Mouse (Mus musculus) forebrain, embryonic 16.5 days (tissue): ENCODE results near the gene Spindoc. TPM values are rescaled to one million over a fixed set of nuclear protein-coding genes. Genes with fewer than 3 reads are reported as not detected.

Source experiments
- ATAC-seq: fragments of 200-750 bp; cut with Nextera tagmentation; 2 replicates; pipeline ENCODE4 v1.8.0; 2017; ENCODE audit warnings: mild to moderate bottlenecking, moderate library complexity
- H3K27ac ChIP-seq: fragments of 300-500 bp; sonication (generic); 2 replicates; pipeline ENCODE4 v1.5.1; 2014; ENCODE audit warnings: low read length, control low read depth
- H3K27me3 ChIP-seq: fragments of 300-500 bp; sonication (generic); replicated peaks from 2 replicates; pipeline ENCODE4 v1.6.1; 2014; ENCODE audit warnings: low read length; ENCODE audit not compliant: control insufficient read depth, insufficient read depth
- H3K36me3 ChIP-seq: fragments of 300-500 bp; sonication (generic); 2 replicates; pipeline ENCODE4 v1.6.1; 2014; ENCODE audit not compliant: control insufficient read depth, insufficient read depth
- H3K4me1 ChIP-seq: fragments of 300-500 bp; sonication (generic); replicated peaks from 2 replicates; pipeline ENCODE4 v1.6.1; 2014; ENCODE audit warnings: low read length; ENCODE audit not compliant: control insufficient read depth, insufficient read depth
- H3K4me2 ChIP-seq: fragments of 300-500 bp; sonication (generic); 2 replicates; pipeline ENCODE4 v1.6.1; 2014; ENCODE audit warnings: mild to moderate bottlenecking, low read length, control low read depth
- H3K4me3 ChIP-seq: fragments of 300-500 bp; sonication (generic); replicated peaks from 2 replicates; pipeline ENCODE4 v1.5.1; 2014; ENCODE audit warnings: mild to moderate bottlenecking, low read length, control low read depth
- H3K9ac ChIP-seq: fragments of 300-500 bp; sonication (generic); replicated peaks from 2 replicates; pipeline ENCODE4 v1.6.1; 2014; ENCODE audit warnings: low read depth, low read length, control low read depth
- H3K9me3 ChIP-seq: fragments of 300-500 bp; sonication (generic); 2 replicates; pipeline ENCODE4 v1.6.1; 2016; ENCODE audit warnings: low read length; ENCODE audit not compliant: control insufficient read depth
- WGBS: fragments of 180-500 bp; shearing (Covaris S2); extraction: QIAGEN DNeasy Blood & Tissue Kit; methylation state at CpG from one replicate; pipeline ENCODE4 v1.1.7; 2014; 5-methylcytosine and 5-hydroxymethylcytosine counted together
- polyA plus RNA-seq: library from polyadenylated mRNA; unstranded; fragments of >200 nt; fragmentation: Nextera tagmentation; extraction: Ambion mirVana; gene quantifications from 2 replicates; pipeline ENCODE4 v1.2.1, GENCODE M21; 2015

Spindoc gene
- polyA plus RNA-seq, 1 experiment from 2014 or later, result 35.8 TPM

GRCm38 (mm10) chr19:7317716-7318115, 65.1 kb downstream of the Spindoc start:
- peaks cover 13% of the 10 kb centered on the region for H3K4me1 ChIP-seq
- 93% methylated on average over 4 of the region's 4 CpGs for WGBS
- no peak overlapping the region for H3K4me2 ChIP-seq
- no peaks in the 10 kb centered on the region for H3K9me3 ChIP-seq
- no peak overlapping the region for H3K4me3 ChIP-seq
- no peaks in the 10 kb centered on the region for H3K36me3 ChIP-seq
- no peak overlapping the region for H3K9ac ChIP-seq
- H3K27me3 ChIP-seq, result no peaks in the 10 kb centered on the region
- H3K27ac ChIP-seq, result no peak overlapping the region
- no peak for ATAC-seq

GRCm38 (mm10) chr19:7316822-7317221, 66.0 kb downstream of the Spindoc start:
- Histone ChIP-seq H3K27me3 (no peaks in the 10 kb centered on the region), H3K36me3 (no peaks in the 10 kb centered on the region), H3K4me1 (peaks cover 13% of the 10 kb centered on the region), H3K9ac (no peak overlapping the region), H3K27ac (no peak overlapping the region), H3K9me3 (no peaks in the 10 kb centered on the region), H3K4me2 (no peak overlapping the region), H3K4me3 (no peak overlapping the region)
- 83% methylated on average over 4 of the region's 4 CpGs for WGBS
- no peak for ATAC-seq

GRCm38 (mm10) chr19:7315587-7315984, 67.2 kb downstream of the Spindoc start:
- 48% methylated on average over 4 of the region's 4 CpGs for WGBS
- no peak overlapping the region for H3K4me2 ChIP-seq

GRCm38 (mm10) chr19:7314976-7315586, 67.7 kb downstream of the Spindoc start:
- Histone ChIP-seq H3K27me3 (no peaks in the 10 kb centered on the region), H3K4me3 (no peak overlapping the region), H3K9ac (no peak overlapping the region), H3K27ac (peak overlapping the region; percentile 58; the same call in 1 of the 2 replicates), H3K4me2 (no peak overlapping the region), H3K9me3 (no peaks in the 10 kb centered on the region), H3K36me3 (no peaks in the 10 kb centered on the region), H3K4me1 (peaks cover 25% of the 10 kb centered on the region)
- 59% methylated on average over 8 of the region's 8 CpGs for WGBS
- peak; percentile 69 for ATAC-seq

More at GRCm38 (mm10) chr19:7315587-7315984, 67.2 kb downstream of the Spindoc start:
- H3K9ac ChIP-seq, result no peak overlapping the region
- peak overlapping the region; percentile 58; the same call in 1 of the 2 replicates for H3K27ac ChIP-seq
- peaks cover 20% of the 10 kb centered on the region for H3K4me1 ChIP-seq
- H3K9me3 ChIP-seq, result no peaks in the 10 kb centered on the region
- H3K36me3 ChIP-seq, result no peaks in the 10 kb centered on the region
- ATAC-seq, result no peak
- H3K27me3 ChIP-seq, result no peaks in the 10 kb centered on the region
- H3K4me3 ChIP-seq, result no peak overlapping the region

DNA sequence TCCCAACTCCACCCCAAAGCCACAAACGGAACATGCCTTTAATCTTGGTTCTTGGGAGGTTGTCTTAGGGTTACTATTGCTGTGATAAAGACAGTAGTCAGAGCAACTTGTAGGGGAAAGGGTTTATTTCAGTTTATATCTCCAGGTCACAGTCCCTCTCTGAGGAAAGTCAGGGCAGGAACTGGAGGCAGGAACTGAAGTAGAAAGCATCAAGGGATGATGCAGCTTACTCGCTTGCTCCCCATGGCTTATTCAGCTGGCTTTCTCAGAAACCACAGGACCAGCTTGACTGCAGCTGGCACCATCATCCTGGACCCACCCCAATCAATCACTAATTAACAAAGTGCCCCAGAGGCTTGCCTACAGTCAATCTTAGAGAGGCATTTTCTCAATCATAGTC, 69.1 kb downstream of the Spindoc start:
- ATAC-seq, result no peak
- Histone ChIP-seq H3K36me3 (no peaks in the 10 kb centered on the region), H3K9ac (no peak overlapping the region), H3K9me3 (no peaks in the 10 kb centered on the region), H3K27me3 (no peaks in the 10 kb centered on the region), H3K4me2 (no peak overlapping the region), H3K27ac (no peak overlapping the region), H3K4me1 (peaks cover 29% of the 10 kb centered on the region), H3K4me3 (no peak overlapping the region)
- 82% methylated on average over 2 of the region's 2 CpGs for WGBS

DNA sequence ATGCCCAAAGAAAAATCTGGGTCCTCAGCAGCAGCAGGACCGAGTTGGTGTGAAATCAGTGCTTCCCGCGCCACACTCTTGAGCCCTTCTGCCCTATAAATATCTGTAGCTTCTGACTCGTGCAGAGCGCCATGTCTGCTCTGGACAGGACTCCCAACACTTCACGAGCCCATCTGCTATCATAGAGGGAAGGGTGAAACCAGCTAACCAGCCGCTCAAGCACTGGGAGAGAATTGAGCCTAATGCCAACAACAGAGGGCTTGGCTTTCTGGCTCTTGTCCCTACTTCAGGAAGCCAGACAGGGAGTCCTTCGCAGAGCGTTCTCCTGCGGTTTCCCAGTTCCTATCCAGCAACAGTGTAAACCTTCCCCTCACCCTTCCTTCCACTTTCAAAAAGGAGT, 71.5 kb downstream of the Spindoc start:
- ATAC-seq, result no peak
- peak overlapping the region; percentile 10; the same call in 1 of the 2 replicates for H3K27ac ChIP-seq
- no peak overlapping the region for H3K4me3 ChIP-seq
- no peaks in the 10 kb centered on the region for H3K9me3 ChIP-seq
- peaks cover 44% of the 10 kb centered on the region for H3K4me1 ChIP-seq
- no peak overlapping the region for H3K4me2 ChIP-seq
- no peak overlapping the region for H3K9ac ChIP-seq
- no peaks in the 10 kb centered on the region for H3K27me3 ChIP-seq
- 42% methylated on average over 10 of the region's 10 CpGs for WGBS
- H3K36me3 ChIP-seq, result no peaks in the 10 kb centered on the region

GRCm38 (mm10) chr19:7310704-7311103, 72.1 kb downstream of the Spindoc start:
- ATAC-seq, result no peak

DNA sequence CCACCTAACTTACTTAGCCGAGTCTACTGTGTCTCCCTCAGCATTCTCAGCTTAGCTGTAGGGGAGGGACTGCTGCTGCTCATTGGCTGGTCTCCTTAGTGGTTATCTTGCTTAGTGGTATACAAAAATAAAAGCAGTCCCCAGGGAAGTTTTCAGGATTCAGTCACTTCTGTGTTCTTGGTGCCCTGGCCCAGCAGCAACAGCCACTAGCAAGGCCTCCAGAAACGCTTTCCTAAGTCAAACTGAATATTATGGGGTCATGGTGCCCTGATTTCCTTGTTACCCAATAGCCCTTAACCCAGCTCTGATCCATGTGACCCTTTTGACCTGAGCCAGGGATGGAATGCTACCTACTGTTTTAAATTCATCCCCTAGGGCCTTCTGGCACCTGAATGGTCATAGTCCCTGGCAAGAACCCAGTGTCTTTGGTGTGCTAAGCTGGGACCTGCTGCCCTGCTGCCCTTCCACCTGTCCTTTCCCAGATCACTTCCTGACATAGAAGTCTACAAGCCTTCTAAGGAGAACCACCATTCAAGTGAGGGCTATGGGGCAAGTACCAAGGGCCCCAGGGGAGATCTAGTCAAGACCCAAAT, 73.0 kb downstream of the Spindoc start:
- no peak overlapping the region for H3K27ac ChIP-seq
- no peak overlapping the region for H3K4me3 ChIP-seq
- no peaks in the 10 kb centered on the region for H3K9me3 ChIP-seq
- no peaks in the 10 kb centered on the region for H3K27me3 ChIP-seq
- no peak overlapping the region for H3K4me2 ChIP-seq
- peaks cover 36% of the 10 kb centered on the region for H3K4me1 ChIP-seq
- no peak for ATAC-seq
- no peaks in the 10 kb centered on the region for H3K36me3 ChIP-seq
- H3K9ac ChIP-seq, result no peak overlapping the region
- WGBS, result 86% methylated on average over 2 of the region's 2 CpGs

More at GRCm38 (mm10) chr19:7310704-7311103, 72.1 kb downstream of the Spindoc start:
- Histone ChIP-seq H3K4me2 (no peak overlapping the region), H3K9ac (no peak overlapping the region), H3K27ac (0 out of 2 replicates have a peak overlapping the region, but pooled peaks have one; percentile 8), H3K27me3 (no peaks in the 10 kb centered on the region), H3K4me1 (peaks cover 44% of the 10 kb centered on the region), H3K4me3 (no peak overlapping the region), H3K9me3 (no peaks in the 10 kb centered on the region), H3K36me3 (no peaks in the 10 kb centered on the region)
- WGBS, result 31% methylated on average over 5 of the region's 5 CpGs

- no peaks in the 10 kb centered on the region for H3K9me3 ChIP-seq
- H3K27ac ChIP-seq, result no peak overlapping the region
- no peak overlapping the region for H3K4me3 ChIP-seq
- no peaks in the 10 kb centered on the region for H3K36me3 ChIP-seq
- H3K4me1 ChIP-seq, result peaks cover 34% of the 10 kb centered on the region
- no peak overlapping the region for H3K4me2 ChIP-seq
- no peaks in the 10 kb centered on the region for H3K27me3 ChIP-seq
- ATAC-seq, result peak; percentile 43; the same call in 1 of the 2 replicates
- no peak overlapping the region for H3K9ac ChIP-seq
- WGBS, result 27% methylated on average over 8 of the region's 8 CpGs
These were observed 74.6 kb downstream of the Spindoc start for GRCm38 (mm10) chr19:7307995-7308770.
